Mouse (Mus musculus): ENCODE measurements at regions not wholly inside any gene's neighbourhood (a gene's known extent, or its start where the extent isn't known, plus 50 kb on each side); places are given as distances from the start of the nearest gene placed in this dataset.

GRCm38 (mm10) chr14:67181586-67181985, 1172.6 kb upstream of the Gulo start:
- no peak overlapping the region for H3K4me3 ChIP-seq (ENCODE audit: low read depth, low read length)
- H3K27me3 ChIP-seq (ENCODE audit: control insufficient read depth, insufficient read depth, low read length): no peaks in the 10 kb centered on the region
- H3K9ac ChIP-seq (replicated peaks; ENCODE audit: low read depth, low read length): no peak overlapping the region
- H3K27ac ChIP-seq (ENCODE audit: low read length): no peak overlapping the region
- H3K4me2 ChIP-seq (replicated peaks; ENCODE audit: low read depth, low read length): no peak overlapping the region
- no peaks in the 10 kb centered on the region for H3K9me3 ChIP-seq (ENCODE audit: control insufficient read depth, low read depth, low read length)
- WGBS: 70% methylated on average over 3 of the region's 3 CpGs
- no peaks in the 10 kb centered on the region for H3K36me3 ChIP-seq (ENCODE audit: control insufficient read depth, insufficient read depth, low read length)
- H3K4me1 ChIP-seq (ENCODE audit: control insufficient read depth, insufficient read depth, low read length): no peaks in the 10 kb centered on the region
- no peak for ATAC-seq (ENCODE audit: insufficient number of reproducible peaks, insufficient read depth, low FRiP score, low read depth)

- Histone ChIP-seq H3K27me3 (ENCODE audit: control insufficient read depth, insufficient read depth, low read length) (no peaks in the 10 kb centered on the region), H3K9me3 (ENCODE audit: control insufficient read depth, low read depth, low read length) (no peaks in the 10 kb centered on the region), H3K36me3 (ENCODE audit: control insufficient read depth, insufficient read depth, low read length) (no peaks in the 10 kb centered on the region), H3K4me2 (replicated peaks; ENCODE audit: low read depth, low read length) (no peak overlapping the region), H3K9ac (replicated peaks; ENCODE audit: low read depth, low read length) (no peak overlapping the region), H3K27ac (ENCODE audit: low read length) (no peak overlapping the region), H3K4me1 (ENCODE audit: control insufficient read depth, insufficient read depth, low read length) (no peaks in the 10 kb centered on the region), H3K4me3 (ENCODE audit: low read depth, low read length) (no peak overlapping the region)
- ATAC-seq (ENCODE audit: insufficient number of reproducible peaks, insufficient read depth, low FRiP score, low read depth): no peak
These were observed 1170.5 kb upstream of the Gulo start for GRCm38 (mm10) chr14:67179549-67179948.

DNA sequence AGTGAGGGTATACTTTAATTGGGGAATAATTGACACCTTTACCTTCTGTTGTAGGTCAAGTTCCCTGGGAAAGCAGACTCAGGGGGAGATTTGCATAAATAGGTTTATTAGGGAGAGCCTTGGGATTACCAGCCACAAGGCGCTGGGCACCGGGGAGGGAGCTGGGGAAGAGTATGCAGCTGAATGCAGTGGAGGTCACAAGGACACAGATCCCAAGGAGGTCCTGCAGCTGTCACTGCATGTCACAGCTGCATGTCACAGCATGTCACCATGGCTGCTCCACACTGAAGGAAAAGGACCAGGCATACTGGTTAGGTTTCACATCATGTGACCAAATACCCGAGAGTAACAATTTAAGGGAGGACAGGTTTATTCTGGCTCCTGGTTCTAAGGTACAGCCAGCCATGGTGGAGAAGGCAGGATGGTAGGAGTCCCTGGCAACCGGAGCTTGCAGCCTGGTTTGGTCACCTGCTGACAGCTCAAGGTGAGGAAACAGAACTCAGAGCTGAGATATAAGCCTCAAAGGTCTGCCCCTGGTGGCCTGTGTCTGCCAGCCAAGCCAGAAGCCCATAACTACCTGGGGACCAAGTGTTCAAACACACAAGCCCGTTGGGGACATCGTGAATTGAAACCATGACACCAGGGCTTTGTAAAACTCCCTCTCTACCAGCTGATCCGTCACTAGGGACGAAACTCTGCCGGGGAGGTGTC, 1169.5 kb upstream of the Gulo start:
- H3K4me1 ChIP-seq (ENCODE audit: control insufficient read depth, insufficient read depth, low read length): no peaks in the 10 kb centered on the region
- no peak for ATAC-seq (ENCODE audit: insufficient number of reproducible peaks, insufficient read depth, low FRiP score, low read depth)
- no peaks in the 10 kb centered on the region for H3K36me3 ChIP-seq (ENCODE audit: control insufficient read depth, insufficient read depth, low read length)
- no peaks in the 10 kb centered on the region for H3K27me3 ChIP-seq (ENCODE audit: control insufficient read depth, insufficient read depth, low read length)
- WGBS: 42% methylated on average over 9 of the region's 9 CpGs
- no peak overlapping the region for H3K27ac ChIP-seq (ENCODE audit: low read length)
- no peak overlapping the region for H3K4me3 ChIP-seq (ENCODE audit: low read depth, low read length)
- no peaks in the 10 kb centered on the region for H3K9me3 ChIP-seq (ENCODE audit: control insufficient read depth, low read depth, low read length)
- H3K9ac ChIP-seq (replicated peaks; ENCODE audit: low read depth, low read length): no peak overlapping the region
- no peak overlapping the region for H3K4me2 ChIP-seq (replicated peaks; ENCODE audit: low read depth, low read length)

GRCm38 (mm10) chr14:67176672-67177071, 1167.7 kb upstream of the Gulo start:
- no peak overlapping the region for H3K4me3 ChIP-seq (ENCODE audit: low read depth, low read length)
- H3K9me3 ChIP-seq (ENCODE audit: control insufficient read depth, low read depth, low read length): no peaks in the 10 kb centered on the region
- ATAC-seq (ENCODE audit: insufficient number of reproducible peaks, insufficient read depth, low FRiP score, low read depth): no peak
- H3K9ac ChIP-seq (replicated peaks; ENCODE audit: low read depth, low read length): no peak overlapping the region
- no peak overlapping the region for H3K27ac ChIP-seq (ENCODE audit: low read length)
- no peaks in the 10 kb centered on the region for H3K4me1 ChIP-seq (ENCODE audit: control insufficient read depth, insufficient read depth, low read length)
- no peaks in the 10 kb centered on the region for H3K36me3 ChIP-seq (ENCODE audit: control insufficient read depth, insufficient read depth, low read length)
- no peak overlapping the region for H3K4me2 ChIP-seq (replicated peaks; ENCODE audit: low read depth, low read length)
- no peaks in the 10 kb centered on the region for H3K27me3 ChIP-seq (ENCODE audit: control insufficient read depth, insufficient read depth, low read length)
- WGBS: 72% methylated on average over 6 of the region's 6 CpGs

DNA sequence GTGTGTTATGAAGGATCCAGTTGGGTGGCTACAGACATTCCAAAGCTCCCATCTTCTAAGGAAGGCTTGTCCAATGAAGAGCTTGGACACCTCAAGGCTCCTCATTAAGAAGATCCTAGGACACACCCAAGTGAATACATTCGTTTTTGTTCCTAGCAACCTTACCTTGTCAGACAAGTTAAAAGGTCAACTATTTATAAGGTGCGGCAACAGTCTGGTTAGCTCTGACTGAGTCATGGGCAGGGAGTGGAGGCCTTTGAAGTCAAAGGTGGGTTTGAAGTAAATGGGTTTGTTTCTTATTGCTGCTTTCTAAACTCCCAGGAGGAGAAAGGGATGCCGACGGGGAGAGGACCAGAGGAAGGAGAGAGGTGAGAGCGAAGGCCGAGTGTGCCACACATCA, 1167.1 kb upstream of the Gulo start:
- Histone ChIP-seq H3K9ac (replicated peaks; ENCODE audit: low read depth, low read length) (no peak overlapping the region), H3K4me1 (ENCODE audit: control insufficient read depth, insufficient read depth, low read length) (no peaks in the 10 kb centered on the region), H3K27me3 (ENCODE audit: control insufficient read depth, insufficient read depth, low read length) (no peaks in the 10 kb centered on the region), H3K4me3 (ENCODE audit: low read depth, low read length) (no peak overlapping the region), H3K27ac (ENCODE audit: low read length) (no peak overlapping the region), H3K4me2 (replicated peaks; ENCODE audit: low read depth, low read length) (no peak overlapping the region), H3K36me3 (ENCODE audit: control insufficient read depth, insufficient read depth, low read length) (no peaks in the 10 kb centered on the region), H3K9me3 (ENCODE audit: control insufficient read depth, low read depth, low read length) (no peaks in the 10 kb centered on the region)
- WGBS: 79% methylated on average over 6 of the region's 6 CpGs
- no peak for ATAC-seq (ENCODE audit: insufficient number of reproducible peaks, insufficient read depth, low FRiP score, low read depth)

DNA sequence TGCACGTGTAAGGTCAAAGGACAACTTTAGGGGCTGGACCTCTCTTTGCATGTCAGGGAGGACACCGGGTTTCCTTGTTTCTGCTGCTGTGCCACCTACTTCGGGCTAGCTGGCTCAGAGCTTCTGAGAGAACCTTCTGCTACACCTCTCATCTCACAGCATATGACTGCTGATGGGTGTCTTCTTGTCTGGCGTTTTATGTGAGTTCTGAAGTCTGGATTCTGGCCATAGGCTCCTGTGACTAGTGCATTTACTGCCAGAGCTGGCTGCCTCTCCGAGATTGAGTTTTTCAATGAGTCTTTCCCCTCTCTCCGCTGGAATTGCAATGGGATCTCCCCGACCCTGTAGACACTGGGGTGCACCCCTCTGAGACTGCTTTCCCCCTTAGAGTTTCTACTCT, 1165.9 kb upstream of the Gulo start:
- Histone ChIP-seq H3K4me2 (replicated peaks; ENCODE audit: low read depth, low read length) (no peak overlapping the region), H3K9ac (replicated peaks; ENCODE audit: low read depth, low read length) (no peak overlapping the region), H3K36me3 (ENCODE audit: control insufficient read depth, insufficient read depth, low read length) (no peaks in the 10 kb centered on the region), H3K27ac (ENCODE audit: low read length) (no peak overlapping the region), H3K9me3 (ENCODE audit: control insufficient read depth, low read depth, low read length) (no peaks in the 10 kb centered on the region), H3K27me3 (ENCODE audit: control insufficient read depth, insufficient read depth, low read length) (no peaks in the 10 kb centered on the region), H3K4me1 (ENCODE audit: control insufficient read depth, insufficient read depth, low read length) (peaks cover 4% of the 10 kb centered on the region), H3K4me3 (ENCODE audit: low read depth, low read length) (no peak overlapping the region)
- no peak for ATAC-seq (ENCODE audit: insufficient number of reproducible peaks, insufficient read depth, low FRiP score, low read depth)
- 74% methylated on average over 7 of the region's 7 CpGs for WGBS

DNA sequence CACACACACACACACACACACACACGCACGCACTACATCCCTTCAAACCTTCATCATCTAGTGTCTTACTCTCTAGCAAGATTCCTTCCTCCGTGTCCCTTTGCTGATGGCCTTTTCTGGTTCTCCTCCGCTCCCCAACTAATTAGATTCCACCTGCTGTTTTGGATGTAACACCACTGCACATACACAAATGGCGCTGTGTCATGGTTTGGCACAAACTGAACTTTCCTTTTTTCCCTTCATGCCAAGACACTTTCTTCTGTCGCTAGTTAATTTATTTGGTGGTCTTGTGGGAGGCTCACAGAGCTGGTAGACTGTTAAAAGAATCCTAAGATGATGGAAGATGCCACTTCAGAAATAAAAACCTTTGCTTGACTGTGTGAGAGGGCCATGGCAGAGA, 1161.8 kb upstream of the Gulo start:
- Histone ChIP-seq H3K27ac (ENCODE audit: low read length) (no peak overlapping the region), H3K4me2 (replicated peaks; ENCODE audit: low read depth, low read length) (no peak overlapping the region), H3K36me3 (ENCODE audit: control insufficient read depth, insufficient read depth, low read length) (no peaks in the 10 kb centered on the region), H3K4me3 (ENCODE audit: low read depth, low read length) (no peak overlapping the region), H3K9me3 (ENCODE audit: control insufficient read depth, low read depth, low read length) (no peaks in the 10 kb centered on the region), H3K27me3 (ENCODE audit: control insufficient read depth, insufficient read depth, low read length) (no peaks in the 10 kb centered on the region), H3K9ac (replicated peaks; ENCODE audit: low read depth, low read length) (no peak overlapping the region), H3K4me1 (ENCODE audit: control insufficient read depth, insufficient read depth, low read length) (peaks cover 8% of the 10 kb centered on the region)
- WGBS: 91% methylated on average over 6 of the region's 6 CpGs
- ATAC-seq (ENCODE audit: insufficient number of reproducible peaks, insufficient read depth, low FRiP score, low read depth): no peak

DNA sequence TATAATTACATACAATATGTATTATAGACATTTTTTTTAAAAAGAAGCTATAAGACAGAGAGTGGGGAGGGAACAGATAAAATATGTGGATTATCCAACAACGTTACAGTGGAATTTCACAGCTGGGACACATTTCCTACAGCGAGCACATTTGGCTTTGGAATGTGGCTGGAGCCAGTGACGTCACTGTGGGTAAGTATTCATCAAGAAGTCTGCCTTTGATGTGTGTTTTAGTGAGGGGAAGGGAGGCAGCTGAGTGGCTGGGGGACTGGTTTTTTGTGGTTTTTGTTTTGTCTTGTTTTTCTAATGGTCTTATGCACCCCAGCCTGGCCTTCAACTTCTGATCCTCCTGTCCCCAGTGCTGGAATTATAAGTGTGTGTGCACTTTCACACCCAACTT, 1161.2 kb upstream of the Gulo start:
- 14% methylated on average over 3 of the region's 3 CpGs for WGBS

GRCm38 (mm10) chr14:67169201-67169600, 1160.2 kb upstream of the Gulo start:
- ATAC-seq (ENCODE audit: insufficient number of reproducible peaks, insufficient read depth, low FRiP score, low read depth): no peak
- Histone ChIP-seq H3K4me1 (ENCODE audit: control insufficient read depth, insufficient read depth, low read length) (peaks cover 8% of the 10 kb centered on the region), H3K36me3 (ENCODE audit: control insufficient read depth, insufficient read depth, low read length) (no peaks in the 10 kb centered on the region), H3K27me3 (ENCODE audit: control insufficient read depth, insufficient read depth, low read length) (no peaks in the 10 kb centered on the region), H3K27ac (ENCODE audit: low read length) (no peak overlapping the region), H3K9me3 (ENCODE audit: control insufficient read depth, low read depth, low read length) (no peaks in the 10 kb centered on the region), H3K9ac (replicated peaks; ENCODE audit: low read depth, low read length) (no peak overlapping the region), H3K4me2 (replicated peaks; ENCODE audit: low read depth, low read length) (no peak overlapping the region), H3K4me3 (ENCODE audit: low read depth, low read length) (no peak overlapping the region)
- 59% methylated on average over 1 of the region's 1 CpGs for WGBS

More for the DNA sequence above, 1161.2 kb upstream of the Gulo start:
- Histone ChIP-seq H3K36me3 (ENCODE audit: control insufficient read depth, insufficient read depth, low read length) (no peaks in the 10 kb centered on the region), H3K4me2 (replicated peaks; ENCODE audit: low read depth, low read length) (no peak overlapping the region), H3K4me1 (ENCODE audit: control insufficient read depth, insufficient read depth, low read length) (peaks cover 8% of the 10 kb centered on the region), H3K9ac (replicated peaks; ENCODE audit: low read depth, low read length) (no peak overlapping the region), H3K4me3 (ENCODE audit: low read depth, low read length) (no peak overlapping the region), H3K27me3 (ENCODE audit: control insufficient read depth, insufficient read depth, low read length) (no peaks in the 10 kb centered on the region), H3K9me3 (ENCODE audit: control insufficient read depth, low read depth, low read length) (no peaks in the 10 kb centered on the region), H3K27ac (ENCODE audit: low read length) (no peak overlapping the region)
- ATAC-seq (ENCODE audit: insufficient number of reproducible peaks, insufficient read depth, low FRiP score, low read depth): no peak
